10 mouse cellular contexts compared by ENCODE assay signal in genomic region chr7:54633930-54634329, GRCm38 (mm10).
A peak's percentile ranks its signal among the peaks of the same experiment; 100 is the strongest.
DNase-seq lines count a peak whose midpoint lies in the region; ATAC-seq lines count a peak whose summit lies in the region.
"Had no signal": no experiment of that assay in that cellular context is flagged by ENCODE, and none has a peak within 500 bp of the region (broad histone marks: within the 10 kb centered on the region; RNA-seq: fewer than 3 reads in every experiment).

No protein-coding gene starts in this region.

- intact Hi-C loops in left cerebral cortex, postnatal 4 days (cut with DNase I), result no loop called here

- peak; percentile 67 for ATAC-seq in frontal cortex, adult (ENCODE audit: low TSS enrichment)

- no peak for DNase-seq in frontal cortex, postnatal 25 days (ENCODE audit: low spot score in 2 of 2)
- DNase-seq in cerebellum, adult 11-12 months, result peak; percentile 20
- DNase-seq in frontal cortex, postnatal 36 days (ENCODE audit: low spot score in 2 of 2), result peak; percentile 15 to 17
- DNase-seq in left cerebral cortex, postnatal 4 days, result peak; percentile 72
- DNase-seq in heart, postnatal 4 days, result no peak
- no peak for DNase-seq in lung, postnatal 25 days (ENCODE audit: low spot score)
- DNase-seq in adrenal gland, postnatal 10 days, result no peak
- DNase-seq: gastrocnemius, postnatal 14 days; lung, embryonic 14.5 days had no signal

Comparison
In these comparisons a context has a peak if more than half of its experiments do, and no peak if none do; other contexts are left out.
1. DNase-seq: peak in cerebellum, adult 11-12 months (single experiment), frontal cortex, postnatal 36 days (2 of 2) and left cerebral cortex, postnatal 4 days (single experiment); none in frontal cortex, postnatal 25 days (0 of 2), heart, postnatal 4 days (single experiment), lung, postnatal 25 days (single experiment) and adrenal gland, postnatal 10 days (single experiment).